Mouse (Mus musculus) Patski (cell line): ENCODE data around the gene Trpc4. TPM values are rescaled to one million over a fixed set of nuclear protein-coding genes. Genes with fewer than 3 reads are reported as not detected.
A peak's percentile ranks its signal among the peaks of the same experiment; 100 is the strongest.

Source experiments
- ATAC-seq: fragments of 100-300 bp; one replicate; pipeline ENCODE4 v1.8.0; 2021
- CTCF ChIA-PET: fragments of 350-600 bp; sonication (Branson Sonifier 250); formaldehyde crosslinking; loops from one replicate; lab custom pipeline; 2022; ENCODE audit warnings: inconsistent platforms; lab: Charles Lee
- POLR2A ChIA-PET: fragments of 350-600 bp; sonication (Branson Sonifier 250); formaldehyde crosslinking; loops from one replicate; lab custom pipeline; 2022; ENCODE audit warnings: antibody characterized with exemption, inconsistent platforms; lab: Charles Lee
- DNase-seq: peaks from one replicate; pipeline ENCODE4 v3.0.0-alpha.2; 2011; ENCODE audit warnings: low read depth, low spot score
- H3K27me3 ChIP-seq: fragments of 371-371 bp; one replicate; pipeline ENCODE4 v1.5.1; 2021
- CTCF ChIP-seq: fragments of 100-300 bp; IDR thresholded peaks from one replicate; pipeline ENCODE4 v1.5.1; 2021
- in situ Hi-C: fragments of 300-500 bp; cut with MboI; formaldehyde crosslinking; loops from 3 replicates; pipeline ENCODE4 v1.11.1; 2018; ENCODE audit warnings: low pct_unique_long_range_greater_than_20kb, mixed read lengths
- polyA plus RNA-seq: library from polyadenylated mRNA; unstranded; gene quantifications from one replicate; pipeline ENCODE4 v1.2.3, GENCODE M21; 2021

The Trpc4 gene
- polyA plus RNA-seq, 1 experiment from 2014 or later = 0.03 TPM

- H3K27me3 ChIP-seq = peaks cover 49% of the 10 kb centered on the region
- no peak for TF ChIP-seq CTCF
- ChIA-PET POLR2A (no interaction called here), CTCF (interaction anchor here (1.6 kb wide), 1 partner anchor 14 kb away, joined by 3 read pairs; no protein-coding TSS in a partner anchor)
- ATAC-seq (peak; percentile 73), DNase-seq (peak; percentile 15)
- in situ Hi-C loops = no loop called here
Measured at GRCm38 (mm10) chr3:54266943-54267342, 111.1 kb downstream of the Trpc4 start.

GRCm38 (mm10) chr3:54269180-54269579 lies 113.3 kb downstream of the Trpc4 start:
- POLR2A ChIA-PET = no interaction called here
- in situ Hi-C loops = no loop called here

GRCm38 (mm10) chr3:54274651-54275050 lies 118.8 kb downstream of the Trpc4 start:
- ATAC-seq (no peak), DNase-seq (no peak)
- ChIA-PET POLR2A (no interaction called here), CTCF (interaction anchor here (1.7 kb wide), 1 partner anchor 13 kb away, joined by 4 read pairs; no protein-coding TSS in a partner anchor)
- H3K27me3 ChIP-seq = peaks cover 54% of the 10 kb centered on the region
- TF ChIP-seq CTCF = no peak
- in situ Hi-C loops = no loop called here

More at GRCm38 (mm10) chr3:54269180-54269579, 113.3 kb downstream of the Trpc4 start:
- no peak for TF ChIP-seq CTCF
- CTCF ChIA-PET = no interaction called here
- peaks cover 42% of the 10 kb centered on the region for H3K27me3 ChIP-seq
- DNase-seq (no peak), ATAC-seq (no peak)

GRCm38 (mm10) chr3:54289731-54290130 lies 133.9 kb downstream of the Trpc4 start:
- POLR2A ChIA-PET = no interaction called here
- H3K27me3 ChIP-seq = peaks cover 55% of the 10 kb centered on the region
- TF ChIP-seq CTCF = no peak
- ATAC-seq (no peak), DNase-seq (no peak)
- in situ Hi-C loops = no loop called here
- CTCF ChIA-PET = no interaction called here

- POLR2A ChIA-PET = no interaction called here
- peaks cover 40% of the 10 kb centered on the region for H3K27me3 ChIP-seq
- no peak for TF ChIP-seq CTCF
- ATAC-seq = no peak
- DNase-seq = no peak
- in situ Hi-C loops = no loop called here
- CTCF ChIA-PET = no interaction called here
Measured at GRCm38 (mm10) chr3:54310604-54311003, 154.8 kb downstream of the Trpc4 start.

- in situ Hi-C loops = no loop called here
- TF ChIP-seq CTCF = peak; percentile 30
- peaks cover 47% of the 10 kb centered on the region for H3K27me3 ChIP-seq
- ChIA-PET CTCF (no interaction called here), POLR2A (no interaction called here)
- ATAC-seq = no peak
- DNase-seq = no peak
Measured at GRCm38 (mm10) chr3:54314055-54314454, 158.2 kb downstream of the Trpc4 start.

- POLR2A ChIA-PET = interaction anchor here (0.6 to 0.7 kb wide), 3 partner anchors 146 to 551 kb away, joined by 3 to 5 read pairs (median 3); no protein-coding TSS in a partner anchor
- peak; percentile 97 for TF ChIP-seq CTCF
- no peak for DNase-seq
- CTCF ChIA-PET = interaction anchor here (0.8 to 5.2 kb wide), 15 partner anchors 10 to 355 kb away, joined by 3 to 31 read pairs (median 5); partner anchors contain the start of gene Supt20
- ATAC-seq = peak; percentile 55
- in situ Hi-C loops = loop anchor here (5.0 to 25.0 kb wide), 4 partner anchors 184 to 712 kb away; no protein-coding TSS in a partner anchor
- peaks cover 45% of the 10 kb centered on the region for H3K27me3 ChIP-seq
Measured at GRCm38 (mm10) chr3:54352891-54353652, 197.2 kb downstream of the Trpc4 start.

- TF ChIP-seq CTCF = peak; percentile 72
- peaks cover 6% of the 10 kb centered on the region for H3K27me3 ChIP-seq
- ChIA-PET CTCF (interaction anchor here (0.7 to 2.4 kb wide), 33 partner anchors 10 to 364 kb away, joined by 3 to 30 read pairs (median 5); partner anchors contain the start of gene Supt20), POLR2A (interaction anchor here (0.6 to 1.3 kb wide), 4 partner anchors 122 to 335 kb away, joined by 3 to 7 read pairs (median 3); partner anchors contain the start of gene Supt20)
- DNase-seq = no peak
- in situ Hi-C loops = loop anchor here (10.0 to 25.0 kb wide), 3 partner anchors 180 to 707 kb away; no protein-coding TSS in a partner anchor
- ATAC-seq = peak; percentile 20
Measured at GRCm38 (mm10) chr3:54357561-54357960, 201.7 kb downstream of the Trpc4 start.

- POLR2A ChIA-PET = interaction anchor here (0.7 to 1.3 kb wide), 5 partner anchors 121 to 802 kb away, joined by 3 to 7 read pairs (median 3); partner anchors contain the start of gene Supt20
- in situ Hi-C loops = loop anchor here (10.0 to 25.0 kb wide), 3 partner anchors 179 to 706 kb away; no protein-coding TSS in a partner anchor
- DNase-seq (peak; percentile 89), ATAC-seq (peak; percentile 98)
- H3K27me3 ChIP-seq = peaks cover 2% of the 10 kb centered on the region
- CTCF ChIA-PET = interaction anchor here (0.8 to 2.4 kb wide), 38 partner anchors 9 to 373 kb away, joined by 3 to 30 read pairs (median 4); partner anchors contain the start of gene Supt20
- TF ChIP-seq CTCF = no peak
Measured at GRCm38 (mm10) chr3:54358463-54359189, 202.8 kb downstream of the Trpc4 start.

GRCm38 (mm10) chr3:54360897-54361296 lies 205.1 kb downstream of the Trpc4 start, which contains the start of gene Postn:
TSS of gene Postn (plus strand) at chr3:54361109.
- DNase-seq (no peak), ATAC-seq (no peak)
- TF ChIP-seq CTCF = no peak
- no peaks in the 10 kb centered on the region for H3K27me3 ChIP-seq
- ChIA-PET CTCF (interaction anchor here (0.8 to 2.1 kb wide), 10 partner anchors 20 to 326 kb away, joined by 3 to 9 read pairs (median 3); no protein-coding TSS in a partner anchor), POLR2A (interaction anchor here (1.1 kb wide), 1 partner anchor 304 kb away, joined by 3 read pairs; no protein-coding TSS in a partner anchor)
- in situ Hi-C loops = loop anchor here (5.0 to 25.0 kb wide), 2 partner anchors 61 to 176 kb away; no protein-coding TSS in a partner anchor
